Mouse (Mus musculus): ENCODE data around the gene Sema6b.

Gene Sema6b

GRCm38 (mm10) chr17:56146131-56146530, 6.0 kb upstream of the Sema6b start:
- CTCF ChIA-PET: no interaction called here

- CTCF ChIA-PET: no interaction called here
Measured at GRCm38 (mm10) chr17:56144546-56144945, 4.4 kb upstream of the Sema6b start.

GRCm38 (mm10) chr17:56141702-56142605, 1.8 kb upstream of the Sema6b start:
- CTCF ChIA-PET: no interaction called here

GRCm38 (mm10) chr17:56139355-56139754, 788 bp downstream of the Sema6b start:
- CTCF ChIA-PET: no interaction called here

- CTCF ChIA-PET: interaction anchor here (0.5 to 0.7 kb wide), 2 partner anchors 18 to 624 kb away, joined by 3 to 6 read pairs; no protein-coding TSS in a partner anchor
Measured at GRCm38 (mm10) chr17:56137839-56138613, 2.1 kb downstream of the Sema6b start.

GRCm38 (mm10) chr17:56136558-56136957, 3.6 kb downstream of the Sema6b start:
- CTCF ChIA-PET: no interaction called here

GRCm38 (mm10) chr17:56134463-56134971, 5.6 kb downstream of the Sema6b start:
- CTCF ChIA-PET: interaction anchor here (0.7 to 1.2 kb wide), 3 partner anchors 26 to 149 kb away, joined by 3 to 5 read pairs (median 4); no protein-coding TSS in a partner anchor

GRCm38 (mm10) chr17:56133457-56134363, 6.4 kb downstream of the Sema6b start:
- CTCF ChIA-PET: interaction anchor here (0.5 to 1.2 kb wide), 6 partner anchors 23 to 150 kb away, joined by 3 to 5 read pairs (median 3); no protein-coding TSS in a partner anchor

- CTCF ChIA-PET: interaction anchor here (0.5 kb wide), 1 partner anchor 111 kb away, joined by 3 read pairs; no protein-coding TSS in a partner anchor
Measured at GRCm38 (mm10) chr17:56132661-56133060, 7.5 kb downstream of the Sema6b start.

GRCm38 (mm10) chr17:56131814-56132213, 8.3 kb downstream of the Sema6b start:
- CTCF ChIA-PET: interaction anchor here (0.7 to 1.4 kb wide), 2 partner anchors 28 to 171 kb away, joined by 7 to 9 read pairs; no protein-coding TSS in a partner anchor

GRCm38 (mm10) chr17:56131136-56131535, 9.0 kb downstream of the Sema6b start:
- CTCF ChIA-PET: interaction anchor here (0.6 to 1.4 kb wide), 3 partner anchors 28 to 172 kb away, joined by 7 to 9 read pairs (median 7); no protein-coding TSS in a partner anchor

- CTCF ChIA-PET: no interaction called here
Measured at GRCm38 (mm10) chr17:56128246-56128645, 11.9 kb downstream of the Sema6b start.

GRCm38 (mm10) chr17:56126175-56126574, 14.0 kb downstream of the Sema6b start:
- CTCF ChIA-PET: no interaction called here

- CTCF ChIA-PET: no interaction called here
Measured at GRCm38 (mm10) chr17:56125276-56125630, 14.9 kb downstream of the Sema6b start.

- CTCF ChIA-PET: no interaction called here
Measured at GRCm38 (mm10) chr17:56124377-56125275, 15.5 kb downstream of the Sema6b start.

- CTCF ChIA-PET: no interaction called here
Measured at GRCm38 (mm10) chr17:56123681-56124340, 16.3 kb downstream of the Sema6b start.

- CTCF ChIA-PET: no interaction called here
Measured at GRCm38 (mm10) chr17:56123161-56123560, 17.0 kb downstream of the Sema6b start.

- CTCF ChIA-PET: interaction anchor here (0.6 kb wide), 1 partner anchor 171 kb away, joined by 4 read pairs; the partner anchor contains the start of gene Plin3
Measured at GRCm38 (mm10) chr17:56121826-56122225, 18.3 kb downstream of the Sema6b start, which contains the start of gene Lrg1. TSS of gene Lrg1 (minus strand) at chr17:56122001.

Measured in spleen, embryonic (tissue).